Mouse (Mus musculus) embryonic facial prominence, embryonic 14.5 days (tissue): ENCODE results near the gene Nudt15. TPM values are rescaled to one million over a fixed set of nuclear protein-coding genes. Genes with fewer than 3 reads are reported as not detected.

Experiments used
- ATAC-seq: fragments of 200-750 bp; cut with Nextera tagmentation; 2 replicates; pipeline ENCODE4 v1.8.0; 2017; ENCODE audit warnings: low read depth, moderate number of reproducible peaks, moderate TSS enrichment
- DNase-seq: peaks from one replicate; pipeline ENCODE4 v3.0.0-alpha.2; 2015; ENCODE audit warnings: low spot score
- H3K27ac ChIP-seq: fragments of 300-500 bp; sonication (generic); replicated peaks from 2 replicates; pipeline ENCODE4 v1.5.1; 2014; ENCODE audit warnings: low read depth, mild to moderate bottlenecking, low read length, moderate library complexity
- H3K27me3 ChIP-seq: fragments of 300-500 bp; sonication (generic); replicated peaks from 2 replicates; pipeline ENCODE4 v1.6.1; 2014; ENCODE audit warnings: low read length; ENCODE audit not compliant: control insufficient read depth, insufficient read depth
- H3K36me3 ChIP-seq: fragments of 300-500 bp; sonication (generic); 2 replicates; pipeline ENCODE4 v1.6.1; 2014; ENCODE audit warnings: low read length, mixed read lengths; ENCODE audit not compliant: control insufficient read depth, insufficient read depth
- H3K4me1 ChIP-seq: fragments of 300-500 bp; sonication (generic); 2 replicates; pipeline ENCODE4 v1.6.1; 2014; ENCODE audit warnings: antibody characterized with exemption, low read length; ENCODE audit not compliant: control insufficient read depth, insufficient read depth
- H3K4me2 ChIP-seq: fragments of 300-500 bp; sonication (generic); 2 replicates; pipeline ENCODE4 v1.6.1; 2014; ENCODE audit warnings: low read depth, mild to moderate bottlenecking, low read length, moderate library complexity, mixed read lengths
- H3K4me3 ChIP-seq: fragments of 300-500 bp; sonication (generic); 2 replicates; pipeline ENCODE4 v1.5.1; 2014; ENCODE audit warnings: low read depth, mild to moderate bottlenecking, low read length
- H3K9ac ChIP-seq: fragments of 300-500 bp; sonication (generic); 2 replicates; pipeline ENCODE4 v1.6.1; 2014; ENCODE audit warnings: low read depth, mild to moderate bottlenecking, low read length, moderate library complexity, mixed read lengths
- H3K9me3 ChIP-seq: fragments of 300-500 bp; sonication (generic); 2 replicates; pipeline ENCODE4 v1.6.1; 2016; ENCODE audit warnings: low read length; ENCODE audit not compliant: control insufficient read depth
- WGBS: fragments of 180-500 bp; shearing (Covaris S2); extraction: QIAGEN DNeasy Blood & Tissue Kit; methylation state at CpG from one replicate; pipeline ENCODE4 v1.1.7; 2014; 5-methylcytosine and 5-hydroxymethylcytosine counted together
- polyA plus RNA-seq: library from polyadenylated mRNA; unstranded; fragments of >200 nt; fragmentation: Nextera tagmentation; extraction: Ambion mirVana; gene quantifications from 2 replicates; pipeline ENCODE4 v1.2.1, GENCODE M21; 2014

The Nudt15 gene
- polyA plus RNA-seq, 1 experiment from 2014 or later = 5.5 TPM

DNA sequence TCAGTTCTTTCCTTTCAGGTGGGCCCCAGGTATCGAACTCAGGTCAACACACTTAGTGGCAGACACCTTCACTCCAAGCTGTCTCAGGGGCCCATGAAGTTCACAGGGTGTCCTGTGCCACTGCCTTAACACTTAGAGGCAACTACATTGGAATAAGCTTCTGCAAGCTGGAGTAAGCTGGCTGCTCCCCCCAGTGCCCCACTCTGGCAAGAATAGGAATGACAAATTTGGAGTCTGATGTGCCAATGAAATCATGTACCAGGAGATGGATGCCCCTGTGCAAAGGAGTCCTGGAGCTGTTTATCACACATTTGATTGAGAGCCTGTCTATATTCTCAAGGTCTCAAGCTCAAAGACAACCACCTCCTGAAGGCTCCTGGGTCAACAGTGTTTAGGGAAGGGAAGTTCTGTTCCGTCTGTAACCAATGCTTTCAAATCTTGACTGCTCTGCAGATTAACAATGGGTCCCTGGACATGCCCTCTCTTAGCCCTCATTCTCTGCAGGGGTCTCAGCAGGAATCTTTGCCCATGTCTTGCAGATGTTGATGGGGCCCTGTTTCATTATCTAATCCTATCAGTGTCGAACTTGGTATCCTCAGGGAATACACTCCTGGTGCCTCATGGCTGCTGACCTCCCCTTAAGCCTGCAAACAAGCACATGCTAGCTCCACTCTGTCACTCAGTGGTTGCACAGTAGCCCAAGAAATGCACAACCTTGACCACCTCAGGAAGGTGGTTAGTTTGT lies 63.5 kb downstream of the Nudt15 start:
- 69% methylated on average over 3 of the region's 3 CpGs for WGBS
- ATAC-seq = no peak
- no peaks in the 10 kb centered on the region for H3K36me3 ChIP-seq

DNA sequence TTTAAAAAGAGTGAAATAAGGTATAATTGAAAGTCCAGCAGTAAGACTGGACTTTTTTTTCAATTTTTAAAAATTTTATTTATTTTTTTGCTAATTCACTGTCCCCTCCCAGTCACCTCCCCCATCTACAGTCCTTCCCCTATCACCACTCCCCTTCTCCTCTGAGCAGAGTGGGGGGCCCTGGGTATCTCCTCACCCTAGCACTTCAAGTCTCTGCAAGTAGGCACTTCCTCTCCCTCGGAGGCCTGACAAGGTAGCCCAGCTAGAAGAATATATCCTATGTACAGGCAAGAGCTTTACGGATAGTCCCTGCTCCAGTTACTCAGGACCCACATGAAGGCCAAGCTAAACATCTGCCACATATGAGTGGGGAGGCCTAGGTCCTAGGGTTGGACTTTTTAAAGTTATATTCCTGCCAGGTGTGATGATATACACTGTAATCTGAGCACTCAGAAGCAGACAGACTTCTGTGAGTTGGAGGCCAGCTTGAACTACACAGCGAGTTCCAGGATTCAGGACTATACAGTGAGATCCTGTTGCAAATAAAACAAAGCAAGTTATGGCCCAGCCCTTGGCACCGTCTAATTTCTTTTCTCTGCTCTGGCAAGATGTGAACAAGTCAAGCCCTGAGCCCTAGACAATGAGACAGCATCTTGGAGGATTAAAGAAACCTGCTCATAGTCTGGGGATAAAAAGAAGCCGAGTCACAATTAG lies 64.4 kb downstream of the Nudt15 start:
- Histone ChIP-seq H3K27ac (no peak overlapping the region), H3K9me3 (no peaks in the 10 kb centered on the region), H3K36me3 (no peaks in the 10 kb centered on the region), H3K4me3 (no peak overlapping the region), H3K4me2 (no peak overlapping the region), H3K27me3 (no peaks in the 10 kb centered on the region), H3K9ac (no peak overlapping the region), H3K4me1 (no peaks in the 10 kb centered on the region)
- DNase-seq (peak; percentile 67), ATAC-seq (peak; percentile 82)
- WGBS = 48% methylated on average over 5 of the region's 5 CpGs

More for the DNA sequence above, 63.5 kb downstream of the Nudt15 start:
- Histone ChIP-seq H3K9ac (no peak overlapping the region), H3K4me3 (no peak overlapping the region), H3K27ac (no peak overlapping the region), H3K27me3 (no peaks in the 10 kb centered on the region), H3K9me3 (no peaks in the 10 kb centered on the region), H3K4me1 (no peaks in the 10 kb centered on the region), H3K4me2 (no peak overlapping the region)
- no peak for DNase-seq

DNA sequence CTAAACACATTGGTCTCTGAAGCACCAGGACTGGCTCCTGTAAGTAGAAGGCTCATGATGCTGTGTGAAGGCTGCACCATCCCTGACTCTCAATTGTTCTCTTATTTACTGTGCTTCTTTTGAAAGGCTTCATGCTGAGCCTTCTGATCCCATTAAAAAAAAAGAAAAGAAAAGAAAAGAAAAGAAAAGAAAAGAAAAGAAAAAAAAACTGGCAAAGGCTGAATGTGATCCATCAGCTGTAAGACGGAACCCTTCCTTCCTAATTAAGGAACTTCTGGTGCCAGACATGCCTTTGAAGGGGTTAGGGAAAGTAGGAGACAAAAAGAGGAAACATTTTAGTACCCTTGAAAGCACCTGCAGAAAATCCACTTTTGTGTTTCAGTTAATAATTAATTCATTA lies 68.3 kb downstream of the Nudt15 start:
- H3K4me2 ChIP-seq = no peak overlapping the region
- 0 out of 2 replicates have a peak, but pooled peaks cover 11% of the 10 kb centered on the region for H3K4me1 ChIP-seq
- DNase-seq = no peak
- no peaks in the 10 kb centered on the region for H3K36me3 ChIP-seq
- no peaks in the 10 kb centered on the region for H3K9me3 ChIP-seq
- H3K27me3 ChIP-seq = no peaks in the 10 kb centered on the region
- ATAC-seq = no peak
- H3K27ac ChIP-seq = no peak overlapping the region
- no peak overlapping the region for H3K4me3 ChIP-seq
- H3K9ac ChIP-seq = no peak overlapping the region
- WGBS = 72% methylated on average over 1 of the region's 1 CpGs

DNA sequence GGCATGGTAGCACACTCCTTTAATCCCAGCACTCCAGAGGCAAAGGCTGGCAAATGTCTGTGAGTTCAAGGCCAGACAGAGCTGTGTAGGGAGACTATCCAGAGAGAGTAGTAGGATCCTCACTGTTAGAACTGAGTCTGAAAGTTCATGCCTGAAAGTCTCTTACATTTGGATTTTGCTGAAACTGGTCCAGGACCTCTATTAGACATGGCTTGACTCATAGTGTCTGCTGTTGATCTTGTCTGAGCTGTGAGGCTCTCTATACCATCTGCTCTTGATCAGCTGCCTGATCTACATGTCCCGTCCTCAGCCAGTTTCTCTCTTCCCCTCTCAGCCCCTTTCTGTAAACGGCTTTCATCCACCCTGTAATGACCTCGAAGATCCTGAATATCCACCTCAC lies 69.7 kb downstream of the Nudt15 start:
- Histone ChIP-seq H3K4me1 (peaks cover 19% of the 10 kb centered on the region), H3K36me3 (no peaks in the 10 kb centered on the region), H3K9me3 (no peaks in the 10 kb centered on the region), H3K4me3 (no peak overlapping the region), H3K9ac (no peak overlapping the region), H3K27ac (no peak overlapping the region), H3K4me2 (no peak overlapping the region), H3K27me3 (no peaks in the 10 kb centered on the region)
- 57% methylated on average over 3 of the region's 3 CpGs for WGBS
- DNase-seq (no peak), ATAC-seq (no peak)

DNA sequence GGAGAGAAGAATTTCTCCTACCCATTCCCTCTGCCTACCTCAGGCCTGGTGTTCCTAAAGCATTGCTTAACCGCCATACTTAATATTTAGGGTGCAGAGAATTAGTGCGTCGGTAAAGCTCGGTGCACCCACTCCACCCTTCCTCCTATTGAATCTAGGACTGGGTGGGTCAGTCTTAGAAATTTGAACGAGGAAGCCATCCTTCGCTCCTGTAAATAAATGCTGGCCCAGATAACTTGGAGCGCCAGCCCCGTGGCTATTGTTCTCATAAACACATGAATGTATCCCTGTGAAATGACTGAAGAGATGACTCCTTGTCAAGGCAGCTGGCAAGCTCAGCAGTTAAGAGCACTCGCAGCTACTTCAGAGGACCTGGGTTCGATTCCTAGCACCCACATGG lies 71.0 kb downstream of the Nudt15 start:
- ATAC-seq = no peak
- Histone ChIP-seq H3K36me3 (no peaks in the 10 kb centered on the region), H3K4me1 (peaks cover 19% of the 10 kb centered on the region), H3K9me3 (no peaks in the 10 kb centered on the region), H3K27ac (no peak overlapping the region), H3K9ac (no peak overlapping the region), H3K4me2 (no peak overlapping the region), H3K27me3 (no peaks in the 10 kb centered on the region), H3K4me3 (no peak overlapping the region)
- no peak for DNase-seq
- WGBS = 94% methylated on average over 10 of the region's 10 CpGs

DNA sequence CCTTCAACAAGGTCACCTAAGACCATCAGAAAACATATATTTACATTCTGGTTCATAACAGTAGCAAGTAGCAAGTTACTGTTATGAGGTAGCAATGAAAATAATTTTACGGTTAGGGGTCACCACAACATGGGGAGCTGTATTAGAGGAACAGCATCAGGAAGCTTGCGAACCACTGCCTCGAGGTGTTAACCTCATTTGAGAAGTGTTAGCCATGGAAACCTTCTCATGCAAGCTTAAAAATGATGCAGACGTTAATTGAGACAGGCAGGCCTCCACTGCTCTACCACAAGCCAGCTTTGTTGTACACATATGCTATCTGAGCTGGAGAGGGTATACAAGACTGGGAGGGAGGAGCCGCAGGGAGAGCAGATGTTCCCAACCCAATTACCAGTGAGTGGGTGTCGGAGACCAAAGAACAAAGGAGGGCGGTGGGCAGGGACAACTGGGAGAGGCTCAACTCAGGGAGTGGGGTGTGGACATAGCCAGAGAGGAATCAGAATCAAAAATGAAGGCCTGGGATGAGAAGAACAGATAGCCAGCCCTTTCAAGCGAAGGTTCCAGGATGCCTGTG lies 71.6 kb downstream of the Nudt15 start:
- Histone ChIP-seq H3K27me3 (no peaks in the 10 kb centered on the region), H3K27ac (no peak overlapping the region), H3K4me2 (no peak overlapping the region), H3K4me3 (no peak overlapping the region), H3K9ac (no peak overlapping the region), H3K4me1 (peaks cover 19% of the 10 kb centered on the region), H3K36me3 (no peaks in the 10 kb centered on the region), H3K9me3 (no peaks in the 10 kb centered on the region)
- DNase-seq (peak; percentile 58), ATAC-seq (peak; percentile 82)
- 65% methylated on average over 8 of the region's 8 CpGs for WGBS

DNA sequence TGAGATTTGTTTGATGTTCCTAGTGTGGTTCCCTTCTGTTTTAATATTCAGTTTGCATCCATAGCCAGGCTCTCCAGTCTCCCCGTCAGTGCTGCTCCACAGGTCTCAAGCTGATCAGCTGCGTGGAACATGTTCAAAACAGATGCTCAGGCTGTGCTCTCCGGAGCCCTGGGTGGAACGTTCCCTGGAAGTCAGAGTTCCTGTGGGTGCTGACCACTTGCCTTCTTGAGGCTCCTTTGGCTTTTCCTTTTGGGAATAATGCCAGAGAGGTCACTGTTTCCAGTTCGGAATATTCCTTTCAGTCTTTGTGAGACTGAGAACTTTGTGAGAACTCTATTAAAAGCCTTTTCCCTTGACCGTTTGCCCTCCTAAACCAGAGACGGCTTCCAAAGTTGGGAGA lies 72.5 kb downstream of the Nudt15 start:
- H3K27ac ChIP-seq = 0 out of 2 replicates have a peak overlapping the region, but pooled peaks have one; percentile 45
- WGBS = 64% methylated on average over 7 of the region's 7 CpGs

DNA sequence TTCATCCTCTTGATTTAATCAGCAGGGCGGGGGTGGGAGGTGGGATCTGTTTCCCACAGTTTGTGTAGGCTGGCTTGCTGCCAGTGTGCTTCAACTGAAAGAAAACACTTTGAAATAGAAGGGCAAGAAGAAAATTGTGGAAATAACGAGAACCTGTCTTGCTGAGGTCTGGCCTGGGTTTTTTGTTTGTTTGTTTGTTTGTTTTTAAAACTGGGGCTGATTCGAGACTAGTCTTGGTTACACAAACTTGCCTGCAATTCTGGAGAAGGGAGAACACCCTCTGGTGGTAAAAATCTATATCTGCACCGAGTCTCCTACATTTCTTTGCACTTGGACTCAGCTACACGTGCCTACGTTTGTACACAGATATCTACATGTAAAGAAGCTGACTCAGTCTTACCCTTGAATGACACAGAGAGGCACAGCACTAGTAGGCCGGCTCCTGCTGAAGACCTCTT lies 73.4 kb downstream of the Nudt15 start:
- DNase-seq (peak; percentile 75), ATAC-seq (peak; percentile 20; the same call in 1 of the 2 replicates)
- H3K4me3 ChIP-seq = no peak overlapping the region
- H3K4me1 ChIP-seq = peaks cover 19% of the 10 kb centered on the region
- 18% methylated on average over 7 of the region's 7 CpGs for WGBS
- H3K27ac ChIP-seq = peak overlapping the region; percentile 25
- no peaks in the 10 kb centered on the region for H3K9me3 ChIP-seq
- peak overlapping the region; percentile 6; the same call in 1 of the 2 replicates for H3K4me2 ChIP-seq
- H3K36me3 ChIP-seq = no peaks in the 10 kb centered on the region
- no peaks in the 10 kb centered on the region for H3K27me3 ChIP-seq
- no peak overlapping the region for H3K9ac ChIP-seq

More for the DNA sequence above, 72.5 kb downstream of the Nudt15 start:
- Histone ChIP-seq H3K9ac (no peak overlapping the region), H3K4me1 (peaks cover 19% of the 10 kb centered on the region), H3K27me3 (no peaks in the 10 kb centered on the region), H3K4me2 (no peak overlapping the region), H3K9me3 (no peaks in the 10 kb centered on the region), H3K4me3 (no peak overlapping the region), H3K36me3 (no peaks in the 10 kb centered on the region)
- ATAC-seq (no peak), DNase-seq (no peak)
